Mouse (Mus musculus) heart, embryonic 11.5 days (tissue): ENCODE measurements around the gene Art5. TPM values are rescaled to one million over a fixed set of nuclear protein-coding genes. Genes with fewer than 3 reads are reported as not detected.

Experiments used
- ATAC-seq: fragments of 200-750 bp; cut with Nextera tagmentation; replicated peaks from 2 replicates; pipeline ENCODE4 v1.8.0; 2017; ENCODE audit warnings: moderate library complexity; ENCODE audit not compliant: insufficient number of reproducible peaks, low FRiP score, low TSS enrichment
- H3K27ac ChIP-seq: fragments of 300-500 bp; sonication (generic); 2 replicates; pipeline ENCODE4 v1.5.1; 2014; ENCODE audit warnings: mild to moderate bottlenecking, low read depth, low read length
- H3K27me3 ChIP-seq: fragments of 300-500 bp; sonication (generic); 2 replicates; pipeline ENCODE4 v1.6.1; 2014; ENCODE audit warnings: mild to moderate bottlenecking, low read length, mixed read lengths; ENCODE audit not compliant: control insufficient read depth, insufficient read depth
- H3K36me3 ChIP-seq: fragments of 300-500 bp; sonication (generic); 2 replicates; pipeline ENCODE4 v1.6.1; 2014; ENCODE audit warnings: mild to moderate bottlenecking, low read length, moderate library complexity, mixed read lengths; ENCODE audit not compliant: control insufficient read depth, insufficient read depth
- H3K4me1 ChIP-seq: fragments of 300-500 bp; sonication (generic); 2 replicates; pipeline ENCODE4 v1.6.1; 2014; ENCODE audit warnings: low read length; ENCODE audit not compliant: control insufficient read depth, insufficient read depth
- H3K4me2 ChIP-seq: fragments of 300-500 bp; sonication (generic); 2 replicates; pipeline ENCODE4 v1.6.1; 2014; ENCODE audit warnings: mild to moderate bottlenecking, moderate library complexity
- H3K4me3 ChIP-seq: fragments of 300-500 bp; sonication (generic); 2 replicates; pipeline ENCODE4 v1.5.1; 2014; ENCODE audit warnings: low read depth, low read length
- H3K9ac ChIP-seq: fragments of 300-500 bp; sonication (generic); 2 replicates; pipeline ENCODE4 v1.6.1; 2014; ENCODE audit warnings: mild to moderate bottlenecking, low read depth, low read length, moderate library complexity
- H3K9me3 ChIP-seq: fragments of 300-500 bp; sonication (generic); replicated peaks from 2 replicates; pipeline ENCODE4 v1.6.1; 2016; ENCODE audit warnings: low read length; ENCODE audit not compliant: control insufficient read depth
- WGBS: fragments of 180-500 bp; shearing (Covaris S2); extraction: QIAGEN DNeasy Blood & Tissue Kit; methylation state at CpG from one replicate; pipeline ENCODE4 v1.1.7; 2014; ENCODE audit not compliant: insufficient replicate concordance; 5-methylcytosine and 5-hydroxymethylcytosine counted together
- polyA plus RNA-seq: library from polyadenylated mRNA; unstranded; fragments of >200 nt; fragmentation: Nextera tagmentation; extraction: Ambion mirVana; gene quantifications from 2 replicates; pipeline ENCODE4 v1.2.1, GENCODE M21; 2014

Gene Art5
- 0.84 and 1.9 TPM in 2 replicates for polyA plus RNA-seq

GRCm38 (mm10) chr7:102109171-102109570 lies at the start of gene Art5:
Gene Art5 (minus strand): TSS chr7:102109489.
- 73% methylated on average over 7 of the region's 7 CpGs for WGBS

GRCm38 (mm10) chr7:102153691-102154090 lies 44.4 kb upstream of the Art5 start:
- Histone ChIP-seq H3K9ac (no peak overlapping the region), H3K27me3 (no peaks in the 10 kb centered on the region), H3K9me3 (no peaks in the 10 kb centered on the region), H3K4me3 (no peak overlapping the region), H3K4me1 (no peaks in the 10 kb centered on the region), H3K36me3 (peaks cover 27% of the 10 kb centered on the region), H3K4me2 (no peak overlapping the region), H3K27ac (no peak overlapping the region)
- 88% methylated on average over 5 of the region's 5 CpGs for WGBS
- no peak for ATAC-seq

More at GRCm38 (mm10) chr7:102109171-102109570, at the start of gene Art5:
- no peaks in the 10 kb centered on the region for H3K36me3 ChIP-seq
- no peak within 1 kb of the TSS for H3K9ac ChIP-seq
- no peak for ATAC-seq
- no peak within 1 kb of the TSS for H3K4me2 ChIP-seq
- no peaks in the 10 kb centered on the region for H3K27me3 ChIP-seq
- H3K4me3 ChIP-seq: no peak within 1 kb of the TSS
- H3K27ac ChIP-seq: no peak within 1 kb of the TSS
- peaks cover 4% of the 10 kb centered on the region; the same call in 1 of the 2 replicates for H3K4me1 ChIP-seq
- no peaks in the 10 kb centered on the region for H3K9me3 ChIP-seq

DNA sequence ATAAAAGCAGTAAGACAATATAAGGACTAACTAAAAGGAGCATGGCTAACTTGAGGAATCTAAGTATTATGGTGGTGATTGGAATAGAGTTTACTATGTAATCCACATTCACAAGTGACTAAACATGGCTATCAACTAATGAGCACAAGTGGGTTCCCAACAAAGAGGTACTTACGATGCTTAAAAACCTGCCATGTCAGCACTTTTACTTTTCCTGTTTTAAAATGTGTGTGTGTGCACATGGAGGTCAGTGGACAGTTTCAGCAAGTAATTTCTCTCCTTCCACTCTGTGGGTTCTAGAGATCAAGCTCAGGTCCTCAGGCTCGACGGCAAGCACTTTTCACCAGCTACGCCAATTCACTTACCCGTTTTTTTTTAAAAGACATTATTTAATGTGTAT lies 28.6 kb upstream of the Art5 start:
- no peak overlapping the region for H3K4me3 ChIP-seq
- no peak overlapping the region for H3K4me2 ChIP-seq
- 96% methylated on average over 5 of the region's 5 CpGs for WGBS
- H3K27ac ChIP-seq: no peak overlapping the region
- no peak for ATAC-seq
- no peaks in the 10 kb centered on the region for H3K9me3 ChIP-seq
- H3K27me3 ChIP-seq: no peaks in the 10 kb centered on the region
- H3K9ac ChIP-seq: no peak overlapping the region
- H3K36me3 ChIP-seq: peaks cover 37% of the 10 kb centered on the region
- no peaks in the 10 kb centered on the region for H3K4me1 ChIP-seq

GRCm38 (mm10) chr7:102137464-102137863 lies 28.2 kb upstream of the Art5 start:
- Histone ChIP-seq H3K4me3 (no peak overlapping the region), H3K9ac (no peak overlapping the region), H3K4me2 (no peak overlapping the region), H3K27me3 (no peaks in the 10 kb centered on the region), H3K9me3 (no peaks in the 10 kb centered on the region), H3K36me3 (peaks cover 39% of the 10 kb centered on the region), H3K4me1 (no peaks in the 10 kb centered on the region), H3K27ac (no peak overlapping the region)
- 88% methylated on average over 1 of the region's 1 CpGs for WGBS
- no peak for ATAC-seq

DNA sequence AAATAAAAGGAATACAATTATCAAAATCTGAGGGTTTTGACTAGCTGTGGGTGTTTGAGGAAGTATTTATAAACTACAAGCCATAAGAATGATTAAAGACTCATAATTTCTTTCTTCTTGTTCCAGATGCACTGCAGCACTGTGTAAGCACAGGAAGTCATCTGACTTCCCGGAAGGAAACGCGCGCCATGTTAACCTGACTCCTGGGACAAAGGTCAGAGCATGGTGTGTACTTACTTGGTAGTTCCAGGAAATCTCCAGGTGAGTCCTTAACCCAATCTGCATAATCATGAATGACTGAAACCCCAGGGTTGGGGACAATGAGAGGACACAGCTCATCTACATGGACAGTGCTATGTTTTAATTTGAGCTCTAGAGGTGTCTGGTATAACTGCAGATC lies 23.1 kb upstream of the Art5 start:
- WGBS: 91% methylated on average over 4 of the region's 4 CpGs
- Histone ChIP-seq H3K4me1 (no peaks in the 10 kb centered on the region), H3K4me3 (no peak overlapping the region), H3K36me3 (peaks cover 42% of the 10 kb centered on the region), H3K27me3 (no peaks in the 10 kb centered on the region), H3K27ac (no peak overlapping the region), H3K9me3 (no peaks in the 10 kb centered on the region), H3K9ac (no peak overlapping the region), H3K4me2 (no peak overlapping the region)
- ATAC-seq: no peak

- ATAC-seq: no peak
- H3K4me1 ChIP-seq: no peaks in the 10 kb centered on the region
- no peak overlapping the region for H3K4me3 ChIP-seq
- H3K36me3 ChIP-seq: peaks cover 47% of the 10 kb centered on the region
- no peak overlapping the region for H3K4me2 ChIP-seq
- no peak overlapping the region for H3K9ac ChIP-seq
- no peak overlapping the region for H3K27ac ChIP-seq
- 94% methylated on average over 10 of the region's 10 CpGs for WGBS
- no peaks in the 10 kb centered on the region for H3K9me3 ChIP-seq
- H3K27me3 ChIP-seq: no peaks in the 10 kb centered on the region
These were observed 11.0 kb upstream of the Art5 start for GRCm38 (mm10) chr7:102120326-102120725.

GRCm38 (mm10) chr7:102117382-102117781 lies 8.1 kb upstream of the Art5 start:
- peaks cover 23% of the 10 kb centered on the region for H3K36me3 ChIP-seq
- no peak overlapping the region for H3K4me2 ChIP-seq
- no peak overlapping the region for H3K9ac ChIP-seq
- H3K27me3 ChIP-seq: no peaks in the 10 kb centered on the region
- H3K9me3 ChIP-seq: no peaks in the 10 kb centered on the region
- H3K4me1 ChIP-seq: no peaks in the 10 kb centered on the region
- WGBS: 74% methylated on average over 5 of the region's 6 CpGs
- ATAC-seq: no peak
- H3K27ac ChIP-seq: no peak overlapping the region
- H3K4me3 ChIP-seq: no peak overlapping the region

GRCm38 (mm10) chr7:102116579-102117331 lies 7.5 kb upstream of the Art5 start, which contains the start of gene Chrna10:
Gene Chrna10 (minus strand): TSS chr7:102116828.
- H3K9ac ChIP-seq: no peak within 1 kb of the TSS
- no peaks in the 10 kb centered on the region for H3K9me3 ChIP-seq

More at GRCm38 (mm10) chr7:102116579-102117331, 7.5 kb upstream of the Art5 start, which contains the start of gene Chrna10:
- Histone ChIP-seq H3K4me3 (no peak within 1 kb of the TSS), H3K36me3 (peaks cover 17% of the 10 kb centered on the region), H3K27ac (no peak within 1 kb of the TSS), H3K4me1 (no peaks in the 10 kb centered on the region), H3K4me2 (no peak within 1 kb of the TSS), H3K27me3 (no peaks in the 10 kb centered on the region)
- ATAC-seq: no peak; the same call in 1 of the 2 replicates
- WGBS: 38% methylated on average over 7 of the region's 7 CpGs
